Mouse (Mus musculus) G1E (cell line): Measurements from ENCODE around the gene Dusp28.

ENCODE experiments used
- CTCF ChIP-seq: IDR thresholded peaks from 2 replicates; pipeline ENCODE4 v1.5.1; 2012; ENCODE audit warnings: low read depth, low read length, inconsistent platforms, mixed read lengths
- GATA1 ChIP-seq: IDR thresholded peaks from 2 replicates; pipeline ENCODE4 v1.6.1; 2012; ENCODE audit warnings: borderline replicate concordance, low read length, inconsistent platforms, mixed read lengths
- GATA2 ChIP-seq: IDR thresholded peaks from 2 replicates; pipeline ENCODE4 v1.6.1; 2012; ENCODE audit warnings: low read depth, low read length, inconsistent platforms, borderline replicate concordance
- POLR2AphosphoS5 ChIP-seq: IDR thresholded peaks from 2 replicates; pipeline ENCODE4 v1.6.1; 2012; ENCODE audit warnings: low read depth, low read length, inconsistent platforms; ENCODE audit not compliant: insufficient replicate concordance
- TAL1 ChIP-seq: conservative IDR thresholded peaks from 2 replicates; pipeline ENCODE4 v1.6.1; 2012; ENCODE audit warnings: low read depth, low read length, inconsistent platforms, mixed read lengths

GRCm38 (mm10) chr1:92902786-92903185 lies 4.0 kb upstream of the Dusp28 start, which contains the start of gene Ankmy1:
- TF ChIP-seq CTCF: no peak
- TF ChIP-seq TAL1: no peak
- no peak for TF ChIP-seq POLR2AphosphoS5
- TF ChIP-seq GATA2: no peak
- TF ChIP-seq GATA1: no peak
